Mouse (Mus musculus) liver, adult 2 months (tissue): ENCODE results near the gene Igsf6. TPM values are rescaled to one million over a fixed set of nuclear protein-coding genes. Genes with fewer than 3 reads are reported as not detected.

Source experiments
- DNase-seq: peaks from one replicate; pipeline ENCODE4 v3.0.0-alpha.2; 2011; ENCODE audit warnings: low read depth, low spot score; ENCODE audit errors: extremely low read depth
- H3K27ac ChIP-seq: fragments of 200-500 bp; replicated peaks from 2 replicates; pipeline ENCODE4 v1.5.1; 2012; ENCODE audit warnings: low read depth, mild to moderate bottlenecking, control low read depth, inconsistent platforms, low read length; ENCODE audit not compliant: insufficient read depth
- H3K27me3 ChIP-seq: fragments of 200-500 bp; 2 replicates; pipeline ENCODE4 v1.6.1; 2012; ENCODE audit warnings: mild to moderate bottlenecking, moderate library complexity, low read length, inconsistent platforms; ENCODE audit not compliant: control insufficient read depth, insufficient read depth
- H3K36me3 ChIP-seq: fragments of 200-500 bp; 2 replicates; pipeline ENCODE4 v1.6.1; 2012; ENCODE audit warnings: low read length, inconsistent platforms; ENCODE audit not compliant: control insufficient read depth, insufficient read depth
- H3K4me1 ChIP-seq: fragments of 200-500 bp; 2 replicates; pipeline ENCODE4 v1.6.1; 2011; ENCODE audit warnings: low read length; ENCODE audit not compliant: control insufficient read depth, insufficient read depth
- H3K4me3 ChIP-seq: fragments of 200-500 bp; 2 replicates; pipeline ENCODE4 v1.5.1; 2011; ENCODE audit warnings: low read depth, mild to moderate bottlenecking, control low read depth, low read length, moderate library complexity; ENCODE audit not compliant: insufficient read depth
- H3K79me2 ChIP-seq: fragments of 200-500 bp; 2 replicates; pipeline ENCODE4 v1.6.1; 2012; ENCODE audit warnings: inconsistent platforms, mild to moderate bottlenecking, low read length, moderate library complexity; ENCODE audit not compliant: control insufficient read depth, insufficient read depth
- H3K9ac ChIP-seq: fragments of 200-500 bp; 2 replicates; pipeline ENCODE4 v1.6.1; 2012; ENCODE audit warnings: low read depth, mild to moderate bottlenecking, control low read depth, inconsistent platforms, low read length
- CTCF ChIP-seq: fragments of 200-500 bp; IDR thresholded peaks from 2 replicates; pipeline ENCODE4 v1.5.1; 2011; ENCODE audit warnings: low read depth, low read length, control low read depth
- POLR2A ChIP-seq: fragments of 200-500 bp; IDR thresholded peaks from 2 replicates; pipeline ENCODE4 v1.6.1; 2011; ENCODE audit warnings: low read length, control low read depth; ENCODE audit not compliant: insufficient read depth; ENCODE audit errors: extremely low read depth
- WGBS: fragments of 180-500 bp; shearing (Covaris S2); methylation state at CpG from one replicate; pipeline ENCODE4 v1.1.7; 2018; 5-methylcytosine and 5-hydroxymethylcytosine counted together
- polyA plus RNA-seq: library from polyadenylated mRNA; depleted of rRNA; stranded (reverse); fragments of >200 nt; gene quantifications from 2 replicates; pipeline ENCODE4 v1.2.3, GENCODE M21; 2012
- total RNA-seq: library from RNA; depleted of rRNA; stranded (reverse); fragments of >200 nt; gene quantifications from 2 replicates; pipeline ENCODE4 v1.2.3, GENCODE M21; 2014

The Igsf6 gene
- total and polyA plus RNA-seq, 2 experiments = 0.82 to 3.2 TPM

GRCm38 (mm10) chr7:121081816-121082215 is 7.4 kb upstream of the Igsf6 start:
- DNase-seq = no peak
- H3K36me3 ChIP-seq = peaks cover 3% of the 10 kb centered on the region; the same call in 1 of the 2 replicates
- TF ChIP-seq POLR2A (no peak), CTCF (no peak)
- WGBS = 90% methylated on average over 2 of the region's 2 CpGs
- H3K27ac ChIP-seq = no peak overlapping the region
- H3K4me3 ChIP-seq = no peak overlapping the region
- no peaks in the 10 kb centered on the region for H3K27me3 ChIP-seq
- no peaks in the 10 kb centered on the region for H3K79me2 ChIP-seq
- H3K9ac ChIP-seq = no peak overlapping the region
- H3K4me1 ChIP-seq = no peaks in the 10 kb centered on the region

DNA sequence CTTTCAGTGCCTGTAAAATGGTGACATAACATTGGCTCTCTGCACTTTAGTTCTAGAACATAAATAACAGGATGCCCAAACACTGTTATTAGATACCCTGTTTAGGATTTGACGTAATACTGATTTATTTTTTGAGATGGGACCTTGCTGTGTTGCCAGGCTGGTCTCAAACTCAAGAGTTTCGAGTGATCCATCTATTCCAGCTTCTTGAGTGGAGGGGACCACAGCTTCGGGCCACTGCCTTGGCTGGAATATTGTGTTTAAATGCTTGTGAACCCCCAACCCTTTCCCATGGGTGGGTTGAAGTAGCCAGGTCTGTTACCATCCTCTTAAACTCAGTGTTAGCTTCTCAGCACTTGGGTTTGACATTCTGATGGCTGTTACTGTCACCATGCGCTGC is 7.0 kb upstream of the Igsf6 start, which contains the start of gene Otoa:
Gene Otoa (plus strand): TSS at position 301 of the 400 bp plus-strand sequence.
- H3K4me1 ChIP-seq = no peaks in the 10 kb centered on the region
- 96% methylated on average over 4 of the region's 4 CpGs for WGBS
- H3K4me3 ChIP-seq = no peak within 1 kb of the TSS
- TF ChIP-seq CTCF (no peak), POLR2A (no peak)
- no peaks in the 10 kb centered on the region for H3K27me3 ChIP-seq
- H3K79me2 ChIP-seq = no peaks in the 10 kb centered on the region
- DNase-seq = no peak
- H3K36me3 ChIP-seq = peaks cover 3% of the 10 kb centered on the region; the same call in 1 of the 2 replicates
- no peak within 1 kb of the TSS for H3K9ac ChIP-seq
- no peak within 1 kb of the TSS for H3K27ac ChIP-seq

DNA sequence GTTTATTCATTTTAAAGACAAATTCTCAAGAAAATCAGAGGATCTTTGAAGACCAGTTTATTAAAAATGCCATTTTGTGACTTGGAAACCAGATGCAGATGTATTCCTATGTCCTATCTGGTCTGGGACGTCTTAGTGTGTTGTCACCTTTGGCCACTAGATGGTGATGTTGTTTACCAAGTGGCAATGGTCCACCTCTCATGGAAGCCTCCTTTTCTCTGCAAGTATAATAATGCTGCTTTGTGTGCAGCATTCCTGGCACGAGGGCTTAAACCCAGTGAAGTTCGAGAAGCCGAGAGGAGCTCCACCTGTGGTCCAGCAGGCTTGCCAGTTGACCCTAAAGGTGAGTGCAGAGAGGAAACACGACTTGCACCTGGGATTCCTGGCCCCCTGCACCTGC is 3.5 kb upstream of the Igsf6 start:
- H3K4me1 ChIP-seq = no peaks in the 10 kb centered on the region
- WGBS = 45% methylated on average over 5 of the region's 5 CpGs

DNA sequence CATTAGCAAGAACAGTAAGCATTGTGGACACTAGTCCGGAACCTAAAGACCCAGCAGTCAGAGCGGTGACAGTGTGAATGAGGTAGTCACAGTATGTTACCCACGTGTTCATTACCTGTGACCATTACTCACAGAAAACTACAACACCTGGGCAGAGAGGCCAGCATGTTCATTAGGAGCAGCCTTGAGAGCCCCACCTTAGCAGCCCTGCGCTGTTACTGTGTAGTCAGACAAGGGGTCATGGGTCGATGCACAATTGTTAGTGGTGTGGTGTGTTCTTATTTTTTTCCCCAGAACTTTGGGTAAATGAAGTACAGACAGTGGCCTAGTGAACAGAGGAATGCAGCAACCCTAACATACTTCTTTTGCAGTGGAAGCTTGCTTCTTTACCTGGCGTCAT is 2.9 kb upstream of the Igsf6 start:
- DNase-seq = no peak
- no peak overlapping the region for H3K9ac ChIP-seq
- WGBS = 98% methylated on average over 6 of the region's 6 CpGs
- TF ChIP-seq CTCF (no peak), POLR2A (no peak)
- H3K27me3 ChIP-seq = no peaks in the 10 kb centered on the region
- H3K4me3 ChIP-seq = no peak overlapping the region
- H3K79me2 ChIP-seq = no peaks in the 10 kb centered on the region
- no peak overlapping the region for H3K27ac ChIP-seq
- no peaks in the 10 kb centered on the region for H3K4me1 ChIP-seq
- peaks cover 6% of the 10 kb centered on the region; the same call in 1 of the 2 replicates for H3K36me3 ChIP-seq

More for the DNA sequence above, 3.5 kb upstream of the Igsf6 start:
- TF ChIP-seq CTCF = peak; percentile 22
- no peak for TF ChIP-seq POLR2A
- H3K4me3 ChIP-seq = no peak overlapping the region
- H3K27ac ChIP-seq = no peak overlapping the region
- no peaks in the 10 kb centered on the region for H3K27me3 ChIP-seq
- H3K9ac ChIP-seq = no peak overlapping the region
- peak; percentile 39 for DNase-seq
- no peaks in the 10 kb centered on the region for H3K79me2 ChIP-seq
- H3K36me3 ChIP-seq = peaks cover 6% of the 10 kb centered on the region; the same call in 1 of the 2 replicates

GRCm38 (mm10) chr7:121075416-121075815 is 1.0 kb upstream of the Igsf6 start:
- peak overlapping the region; percentile 61 for H3K27ac ChIP-seq
- no peaks in the 10 kb centered on the region for H3K27me3 ChIP-seq
- no peak for DNase-seq
- peaks cover 8% of the 10 kb centered on the region; the same call in 1 of the 2 replicates for H3K36me3 ChIP-seq
- TF ChIP-seq CTCF = no peak
- TF ChIP-seq POLR2A = no peak
- no peak overlapping the region for H3K4me3 ChIP-seq
- no peaks in the 10 kb centered on the region for H3K4me1 ChIP-seq
- H3K79me2 ChIP-seq = no peaks in the 10 kb centered on the region
- 87% methylated on average over 5 of the region's 5 CpGs for WGBS
- H3K9ac ChIP-seq = no peak overlapping the region

- no peaks in the 10 kb centered on the region for H3K79me2 ChIP-seq
- H3K27me3 ChIP-seq = no peaks in the 10 kb centered on the region
- peak overlapping the region; percentile 61 for H3K27ac ChIP-seq
- peaks cover 8% of the 10 kb centered on the region; the same call in 1 of the 2 replicates for H3K36me3 ChIP-seq
- WGBS = 83% methylated on average over 6 of the region's 6 CpGs
- peak; percentile 8 for DNase-seq
- no peak overlapping the region for H3K4me3 ChIP-seq
- TF ChIP-seq POLR2A (no peak), CTCF (no peak)
- no peak overlapping the region for H3K9ac ChIP-seq
- H3K4me1 ChIP-seq = no peaks in the 10 kb centered on the region
Observed at GRCm38 (mm10) chr7:121074801-121075400, 529 bp upstream of the Igsf6 start.
